Mouse (Mus musculus) liver, embryonic 14.5 days (tissue): ENCODE results near the gene Hist3h2a. TPM values are rescaled to one million over a fixed set of nuclear protein-coding genes. Genes with fewer than 3 reads are reported as not detected.
"Not testable (repeated sequence)": the region's sequence is repeated elsewhere in the genome, so short reads cannot be mapped to it uniquely, and the experiment has no call there.

Source experiments
- ATAC-seq: fragments of 200-750 bp; cut with Nextera tagmentation; 2 replicates; pipeline ENCODE4 v1.8.0; 2017; ENCODE audit warnings: moderate number of reproducible peaks, mild to moderate bottlenecking, moderate library complexity; ENCODE audit not compliant: insufficient read depth
- DNase-seq, 3 experiments: peaks; one replicate each; pipeline ENCODE4 v3.0.0-alpha.2; 2012 to 2013; ENCODE audit warnings: low read depth in 3 of 3, low spot score in 3 of 3
- H3K27ac ChIP-seq: fragments of 300-500 bp; sonication (generic); 2 replicates; pipeline ENCODE4 v1.5.1; 2014; ENCODE audit warnings: moderate library complexity, mild to moderate bottlenecking, control low read depth, inconsistent platforms
- H3K27me3 ChIP-seq: fragments of 300-500 bp; sonication (generic); 2 replicates; pipeline ENCODE4 v1.6.1; 2014; ENCODE audit warnings: mild to moderate bottlenecking, low read length, moderate library complexity; ENCODE audit not compliant: control insufficient read depth, insufficient read depth
- H3K36me3 ChIP-seq: fragments of 300-500 bp; sonication (generic); replicated peaks from 2 replicates; pipeline ENCODE4 v1.6.1; 2014; ENCODE audit warnings: low read depth; ENCODE audit not compliant: control insufficient read depth, insufficient read depth
- H3K4me1 ChIP-seq, 2 experiments: fragments of 200-500 bp in 1 of 2; fragments of 300-500 bp in 1 of 2; sonication (generic) in 1 of 2; replicated peaks; 2 replicates each; pipeline ENCODE4 v1.6.1; 2012 to 2014; ENCODE audit warnings: antibody characterized with exemption in 1 of 2, inconsistent platforms in 1 of 2, low read length in 1 of 2; ENCODE audit not compliant: control insufficient read depth in 2 of 2, insufficient read depth in 2 of 2
- H3K4me2 ChIP-seq: fragments of 300-500 bp; sonication (generic); 2 replicates; pipeline ENCODE4 v1.6.1; 2014; ENCODE audit warnings: low read depth, mild to moderate bottlenecking, control low read depth, moderate library complexity
- H3K4me3 ChIP-seq, 2 experiments: fragments of 200-500 bp in 1 of 2; fragments of 300-500 bp in 1 of 2; sonication (generic) in 1 of 2; 2 replicates each; pipeline ENCODE4 v1.5.1; 2012 to 2014; ENCODE audit warnings: low read depth in 2 of 2, low read length in 2 of 2, mild to moderate bottlenecking in 2 of 2, control low read depth in 1 of 2, inconsistent platforms in 1 of 2, moderate library complexity in 1 of 2; ENCODE audit not compliant: insufficient read depth in 1 of 2
- H3K9ac ChIP-seq: fragments of 300-500 bp; sonication (generic); replicated peaks from 2 replicates; pipeline ENCODE4 v1.6.1; 2014; ENCODE audit warnings: mild to moderate bottlenecking, control low read depth, moderate library complexity
- H3K9me3 ChIP-seq: fragments of 300-500 bp; sonication (generic); 2 replicates; pipeline ENCODE4 v1.6.1; 2016; ENCODE audit warnings: low read length, mixed read lengths; ENCODE audit not compliant: control insufficient read depth
- CTCF ChIP-seq: IDR thresholded peaks from 2 replicates; pipeline ENCODE4 v1.5.1; 2016; ENCODE audit warnings: antibody characterized with exemption, low read depth, control low read depth
- EP300 ChIP-seq: IDR thresholded peaks from 2 replicates; pipeline ENCODE4 v1.6.1; 2016; ENCODE audit warnings: antibody characterized with exemption, low read depth
- WGBS: fragments of 180-500 bp; shearing (Covaris S2); extraction: QIAGEN DNeasy Blood & Tissue Kit; methylation state at CpG from one replicate; pipeline ENCODE4 v1.1.7; 2014; ENCODE audit not compliant: insufficient replicate concordance; 5-methylcytosine and 5-hydroxymethylcytosine counted together
- polyA plus RNA-seq, 2 experiments: library from polyadenylated mRNA; depleted of rRNA in 1 of 2; stranded (reverse) in 1 of 2; unstranded in 1 of 2; fragments of >200 nt; fragmentation: Nextera tagmentation in 1 of 2; extraction: Ambion mirVana in 1 of 2; gene quantifications; 2 replicates each; pipeline versions ENCODE4 v1.2.1 to v1.2.3; 2012 to 2014

Gene Hist3h2a
- polyA plus RNA-seq, 2 experiments: 11.0 to 13.5 TPM

DNA sequence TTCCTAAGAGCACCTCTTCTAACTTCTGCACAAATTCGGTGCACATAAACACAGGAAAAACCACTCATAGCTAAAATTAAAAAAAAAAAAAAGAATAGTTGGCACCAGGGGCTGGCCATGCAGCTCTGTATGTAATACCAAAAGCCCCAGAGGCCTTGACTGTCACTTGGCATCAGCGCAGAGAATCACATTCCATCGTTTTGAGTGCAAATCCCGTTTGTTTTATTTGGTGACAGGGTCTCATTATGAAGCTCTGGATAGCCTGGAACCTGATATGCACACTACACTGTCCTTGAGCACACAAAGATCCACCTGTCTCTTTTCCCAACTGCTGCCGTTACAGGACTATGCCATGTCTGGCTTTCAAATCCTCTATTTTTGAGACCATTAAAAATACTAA lies 3.3 kb upstream of the Hist3h2a start:
- no peak overlapping the region for H3K4me3 ChIP-seq
- peaks cover 34% of the 10 kb centered on the region for H3K27me3 ChIP-seq
- 74% methylated on average over 5 of the region's 5 CpGs for WGBS
- no peak overlapping the region for H3K9ac ChIP-seq
- H3K4me1 ChIP-seq: peaks cover 16 to 24% of the 10 kb centered on the region in 2 experiments
- no peak overlapping the region for H3K4me2 ChIP-seq
- H3K36me3 ChIP-seq: peaks cover under 1% of the 10 kb centered on the region; the same call in 1 of the 2 replicates
- no peaks in the 10 kb centered on the region for H3K9me3 ChIP-seq
- no peak for ATAC-seq
- no peak for DNase-seq
- H3K27ac ChIP-seq: no peak overlapping the region
- TF ChIP-seq EP300 (no peak), CTCF (no peak)

DNA sequence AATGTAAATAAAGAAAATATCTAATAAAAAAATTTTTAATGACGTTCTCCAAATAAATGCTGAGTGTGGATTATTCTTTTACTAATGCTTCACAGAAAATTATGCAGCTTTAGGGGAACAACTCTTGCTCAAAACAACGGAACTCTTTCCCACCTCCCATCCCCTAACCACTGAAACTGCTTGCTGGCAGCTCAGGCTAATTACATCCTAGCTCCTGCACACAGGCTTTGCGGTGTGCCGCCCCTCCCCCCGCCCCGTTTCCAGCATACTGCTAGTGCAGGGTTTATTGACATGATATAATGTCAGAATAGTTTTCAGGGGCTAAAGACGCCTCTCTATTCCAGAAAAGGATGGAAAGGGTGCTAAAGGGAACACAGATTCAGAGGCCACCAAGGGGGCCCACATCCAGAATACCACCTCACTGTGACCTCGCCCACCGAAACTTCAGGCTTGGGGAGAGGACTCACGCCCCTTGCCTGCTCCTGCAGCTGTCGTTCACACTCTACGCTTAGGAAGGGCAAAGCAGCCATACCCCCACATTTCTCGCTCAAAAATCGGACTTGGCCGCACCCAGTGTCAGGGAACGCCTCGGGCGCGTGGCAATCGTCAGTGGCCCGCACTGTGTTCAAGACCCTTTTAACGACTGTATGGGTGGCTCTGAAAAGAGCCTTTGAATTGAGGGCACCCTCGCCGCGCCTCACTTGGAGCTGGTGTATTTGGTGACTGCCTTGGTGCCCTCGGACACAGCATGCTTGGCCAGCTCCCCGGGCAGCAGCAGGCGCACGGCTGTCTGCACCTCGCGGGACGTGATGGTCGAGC lies 925 bp upstream of the Hist3h2a start:
- H3K4me2 ChIP-seq: peak overlapping the region; percentile 77
- peak overlapping the region; percentile 98 for H3K27ac ChIP-seq
- H3K4me1 ChIP-seq: peaks cover 13 to 24% of the 10 kb centered on the region in 2 experiments

DNA sequence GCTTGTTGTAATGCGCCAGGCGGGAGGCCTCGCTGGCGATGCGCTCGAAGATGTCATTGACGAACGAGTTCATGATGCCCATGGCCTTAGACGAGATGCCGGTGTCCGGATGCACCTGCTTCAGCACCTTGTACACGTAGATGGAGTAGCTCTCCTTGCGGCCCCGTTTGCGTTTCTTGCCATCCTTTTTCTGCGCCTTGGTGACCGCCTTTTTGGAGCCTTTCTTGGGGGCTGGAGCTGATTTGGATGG lies 390 bp upstream of the Hist3h2a start:
- H3K27ac ChIP-seq: peak overlapping the region; percentile 98
- H3K4me3 ChIP-seq: peak overlapping the region; percentile 70 to 91
- peak; percentile 26; the same call in 1 of the 2 replicates for ATAC-seq
- H3K36me3 ChIP-seq: peaks cover 14% of the 10 kb centered on the region
- peak overlapping the region; percentile 77 for H3K4me2 ChIP-seq
- not testable (repeated sequence) for H3K9me3 ChIP-seq, DNase-seq
- peaks cover 18% of the 10 kb centered on the region for H3K27me3 ChIP-seq
- WGBS: under 1% methylated on average over 16 of the region's 17 CpGs
- peak overlapping the region; percentile 82 for H3K9ac ChIP-seq
- H3K4me1 ChIP-seq: peaks cover 15 to 25% of the 10 kb centered on the region in 2 experiments

More for the DNA sequence above, 925 bp upstream of the Hist3h2a start:
- H3K4me3 ChIP-seq: peak overlapping the region; percentile 70 to 91
- peaks cover 14% of the 10 kb centered on the region for H3K36me3 ChIP-seq
- peaks cover 20% of the 10 kb centered on the region for H3K27me3 ChIP-seq
- TF ChIP-seq EP300: no peak
- no peak for TF ChIP-seq CTCF
- peak; percentile 30 for ATAC-seq
- peak overlapping the region; percentile 82 for H3K9ac ChIP-seq
- H3K9me3 ChIP-seq: no peaks in the 10 kb centered on the region
- 1% methylated on average over 33 of the region's 33 CpGs for WGBS
- DNase-seq: peak in 1 of 3 experiments; percentile 47

DNA sequence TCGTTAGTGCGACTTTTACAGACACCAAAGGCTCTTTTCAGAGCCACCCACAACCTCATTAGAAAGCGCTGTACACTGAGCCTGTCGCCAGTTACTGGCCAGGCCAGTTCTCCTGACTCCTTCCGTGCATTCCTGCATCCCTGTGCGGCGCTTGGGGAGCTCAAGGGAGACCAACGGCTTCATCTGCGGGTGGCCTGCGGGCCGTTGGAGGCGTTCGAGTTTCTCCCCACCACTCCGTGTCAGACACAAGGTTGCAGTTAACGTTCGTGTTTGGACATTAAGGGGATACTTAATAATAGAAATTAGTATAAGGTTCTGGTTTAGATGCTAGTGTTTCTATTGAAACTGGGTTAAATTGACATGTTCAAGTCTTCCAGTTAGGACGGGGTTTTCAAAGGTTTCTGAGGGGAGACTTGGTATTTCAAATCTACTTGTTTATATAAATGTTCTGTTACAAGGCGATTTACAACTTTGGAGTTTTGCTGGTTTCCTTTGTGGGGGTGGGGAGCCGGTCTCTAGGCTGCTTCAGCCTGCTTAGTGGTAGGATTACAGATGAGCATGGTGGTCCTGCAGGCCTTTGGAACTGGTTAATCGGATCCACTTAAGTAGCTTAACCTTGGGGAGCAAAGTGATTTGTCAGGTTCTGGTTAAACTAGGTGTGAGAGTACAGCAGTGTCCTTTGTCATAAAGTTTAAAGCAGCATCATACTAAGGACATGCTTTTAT lies 820 bp downstream of the Hist3h2a start:
- peaks cover 20 to 30% of the 10 kb centered on the region in 2 experiments for H3K4me1 ChIP-seq
- TF ChIP-seq EP300 (no peak), CTCF (no peak; the same call in 1 of the 2 replicates)
- ATAC-seq: peak; percentile 14

DNA sequence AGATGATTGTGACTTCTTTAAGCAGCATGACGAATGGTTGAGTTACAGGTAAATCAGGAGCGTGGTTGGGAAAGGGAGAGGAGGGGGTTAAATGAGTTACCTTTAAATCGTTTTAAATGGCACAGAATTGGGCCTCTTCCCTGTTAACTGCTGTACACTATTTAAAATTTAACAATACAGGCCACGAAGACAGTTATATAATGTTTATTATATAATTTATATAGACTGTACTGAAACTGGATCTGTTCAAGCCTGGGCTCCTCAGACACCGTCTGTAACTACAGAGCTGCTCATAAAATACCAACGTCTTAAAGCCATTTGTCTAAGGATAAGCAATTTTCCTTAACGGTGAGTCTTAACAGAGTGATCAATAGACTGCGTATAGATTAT lies 1.4 kb downstream of the Hist3h2a start:
- 37% methylated on average over 8 of the region's 8 CpGs for WGBS
- Histone ChIP-seq H3K27ac (peak overlapping the region; percentile 98), H3K4me1 (peaks cover 20 to 30% of the 10 kb centered on the region in 2 experiments), H3K36me3 (peaks cover 14% of the 10 kb centered on the region), H3K4me2 (peak overlapping the region; percentile 77), H3K9ac (peak overlapping the region; percentile 99), H3K9me3 (no peaks in the 10 kb centered on the region), H3K4me3 (peak overlapping the region; percentile 85 to 91), H3K27me3 (peaks cover under 1% of the 10 kb centered on the region)
- no peak for TF ChIP-seq EP300
- TF ChIP-seq CTCF: no peak
- DNase-seq: no peak
- ATAC-seq: no peak

More for the DNA sequence above, 820 bp downstream of the Hist3h2a start:
- H3K9ac ChIP-seq: peak overlapping the region; percentile 99
- H3K4me3 ChIP-seq: peak overlapping the region; percentile 85 to 91
- WGBS: under 1% methylated on average over 20 of the region's 20 CpGs
- peak in 1 of 3 experiments; percentile 44 for DNase-seq
- peak overlapping the region; percentile 98 for H3K27ac ChIP-seq
- peaks cover 6% of the 10 kb centered on the region for H3K27me3 ChIP-seq
- H3K4me2 ChIP-seq: peak overlapping the region; percentile 77
- H3K9me3 ChIP-seq: no peaks in the 10 kb centered on the region
- H3K36me3 ChIP-seq: peaks cover 14% of the 10 kb centered on the region
